Mouse (Mus musculus) forebrain, embryonic 14.5 days (tissue): ENCODE measurements around the gene Myh1. TPM values are rescaled to one million over a fixed set of nuclear protein-coding genes. Genes with fewer than 3 reads are reported as not detected.

Experiments
- ATAC-seq: fragments of 200-750 bp; cut with Nextera tagmentation; 2 replicates; pipeline ENCODE4 v1.8.0; 2017; ENCODE audit warnings: mild to moderate bottlenecking, moderate library complexity
- DNase-seq: peaks from one replicate; pipeline ENCODE4 v3.0.0-alpha.2; 2015; ENCODE audit warnings: low spot score
- H3K27ac ChIP-seq: fragments of 300-500 bp; sonication (generic); 2 replicates; pipeline ENCODE4 v1.5.1; 2014; ENCODE audit warnings: low read depth, mild to moderate bottlenecking, control low read depth, low read length, moderate library complexity
- H3K27me3 ChIP-seq: fragments of 300-500 bp; sonication (generic); replicated peaks from 2 replicates; pipeline ENCODE4 v1.6.1; 2014; ENCODE audit warnings: low read length, control low read depth, mixed read lengths; ENCODE audit not compliant: control insufficient read depth, insufficient read depth
- H3K36me3 ChIP-seq: fragments of 300-500 bp; sonication (generic); 2 replicates; pipeline ENCODE4 v1.6.1; 2014; ENCODE audit warnings: low read length, control low read depth; ENCODE audit not compliant: control insufficient read depth, insufficient read depth
- H3K4me1 ChIP-seq: fragments of 300-500 bp; sonication (generic); 2 replicates; pipeline ENCODE4 v1.6.1; 2014; ENCODE audit warnings: antibody characterized with exemption, low read length, control low read depth; ENCODE audit not compliant: control insufficient read depth, insufficient read depth
- H3K4me2 ChIP-seq: fragments of 300-500 bp; sonication (generic); 2 replicates; pipeline ENCODE4 v1.6.1; 2014; ENCODE audit warnings: mild to moderate bottlenecking, control low read depth, low read length
- H3K4me3 ChIP-seq: fragments of 300-500 bp; sonication (generic); 2 replicates; pipeline ENCODE4 v1.5.1; 2014; ENCODE audit warnings: low read depth, low read length, control low read depth
- H3K9ac ChIP-seq: fragments of 300-500 bp; sonication (generic); 2 replicates; pipeline ENCODE4 v1.6.1; 2014; ENCODE audit warnings: mild to moderate bottlenecking, low read length, control low read depth, moderate library complexity
- H3K9me3 ChIP-seq: fragments of 300-500 bp; sonication (generic); replicated peaks from 2 replicates; pipeline ENCODE4 v1.6.1; 2016; ENCODE audit warnings: low read length, control low read depth, mixed read lengths; ENCODE audit not compliant: control insufficient read depth
- WGBS: fragments of 180-500 bp; shearing (Covaris S2); extraction: QIAGEN DNeasy Blood & Tissue Kit; methylation state at CpG from one replicate; pipeline ENCODE4 v1.1.7; 2014; 5-methylcytosine and 5-hydroxymethylcytosine counted together
- polyA plus RNA-seq: library from polyadenylated mRNA; unstranded; fragments of >200 nt; fragmentation: Nextera tagmentation; extraction: Ambion mirVana; gene quantifications from 2 replicates; pipeline ENCODE4 v1.2.1, GENCODE M21; 2014

The Myh1 gene
- polyA plus RNA-seq, 1 experiment from 2014 or later = 0.10 TPM

DNA sequence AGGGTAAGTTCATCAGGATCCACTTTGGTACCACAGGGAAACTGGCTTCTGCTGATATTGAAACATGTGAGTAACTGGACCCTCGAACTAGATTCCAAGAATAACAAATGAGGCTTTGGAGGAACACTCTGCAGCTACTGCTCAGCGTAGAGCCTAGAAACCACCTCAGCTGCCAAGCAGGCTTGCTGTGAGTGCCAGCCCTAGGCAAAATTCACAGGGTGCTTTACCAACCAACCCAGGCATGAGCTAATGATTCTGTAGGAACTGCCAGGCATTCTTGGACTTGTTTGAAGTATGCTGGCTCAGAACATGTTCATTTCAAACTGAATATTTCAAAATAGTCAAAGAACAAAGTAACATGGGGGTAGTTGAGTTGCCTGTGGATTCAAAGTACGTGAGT lies 4.9 kb downstream of the Myh1 start:
- WGBS = 74% methylated on average over 3 of the region's 3 CpGs
- Histone ChIP-seq H3K9me3 (no peaks in the 10 kb centered on the region), H3K36me3 (no peaks in the 10 kb centered on the region), H3K27me3 (no peaks in the 10 kb centered on the region), H3K4me2 (no peak overlapping the region), H3K27ac (no peak overlapping the region), H3K4me1 (no peaks in the 10 kb centered on the region), H3K4me3 (no peak overlapping the region), H3K9ac (no peak overlapping the region)
- ATAC-seq (no peak), DNase-seq (peak; percentile 6)

DNA sequence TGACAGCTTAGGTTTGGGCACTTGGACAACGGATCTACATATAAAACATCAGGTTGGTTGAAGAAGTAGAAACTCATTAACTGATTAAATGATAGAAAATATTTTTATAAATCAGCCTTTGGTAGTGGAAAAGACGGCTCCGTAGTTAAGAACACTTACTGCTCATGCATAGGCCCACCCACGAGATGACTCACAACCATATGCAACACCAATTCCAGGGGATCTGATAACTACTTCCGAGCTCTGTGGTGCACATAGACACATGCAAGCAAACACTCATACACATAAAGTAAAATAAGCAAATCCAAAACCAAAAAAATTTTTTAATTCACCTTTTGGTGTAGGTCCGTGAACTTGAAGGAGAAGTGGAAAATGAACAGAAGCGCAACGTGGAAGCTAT lies 22.0 kb downstream of the Myh1 start:
- Histone ChIP-seq H3K9me3 (no peaks in the 10 kb centered on the region), H3K27me3 (no peaks in the 10 kb centered on the region), H3K9ac (no peak overlapping the region), H3K27ac (no peak overlapping the region), H3K4me2 (no peak overlapping the region), H3K4me1 (no peaks in the 10 kb centered on the region), H3K4me3 (no peak overlapping the region), H3K36me3 (no peaks in the 10 kb centered on the region)
- ATAC-seq (no peak), DNase-seq (no peak)
- WGBS = 95% methylated on average over 8 of the region's 8 CpGs

DNA sequence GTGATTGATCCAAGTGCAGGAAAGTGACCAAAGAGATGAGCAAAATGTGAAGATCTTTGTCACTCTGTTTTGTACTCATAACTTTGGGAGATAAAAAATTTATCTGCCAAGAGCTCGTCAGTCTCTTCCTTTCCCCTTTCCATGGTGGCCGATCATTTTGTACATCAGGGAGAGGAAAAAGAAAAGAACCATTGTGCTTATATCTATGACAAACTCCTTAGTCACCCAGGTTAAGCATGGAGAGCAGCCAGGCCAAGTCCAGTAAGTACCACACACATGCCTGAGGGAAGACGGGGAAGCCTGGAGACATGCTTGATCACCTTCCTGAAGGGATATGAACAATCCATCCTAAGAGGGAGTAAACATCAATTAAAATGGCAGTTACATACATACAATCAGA lies 24.6 kb downstream of the Myh1 start:
- DNase-seq (no peak), ATAC-seq (no peak)
- Histone ChIP-seq H3K4me1 (no peaks in the 10 kb centered on the region), H3K9ac (no peak overlapping the region), H3K36me3 (no peaks in the 10 kb centered on the region), H3K4me3 (no peak overlapping the region), H3K4me2 (no peak overlapping the region), H3K27me3 (no peaks in the 10 kb centered on the region), H3K9me3 (no peaks in the 10 kb centered on the region), H3K27ac (no peak overlapping the region)
- 95% methylated on average over 3 of the region's 3 CpGs for WGBS

DNA sequence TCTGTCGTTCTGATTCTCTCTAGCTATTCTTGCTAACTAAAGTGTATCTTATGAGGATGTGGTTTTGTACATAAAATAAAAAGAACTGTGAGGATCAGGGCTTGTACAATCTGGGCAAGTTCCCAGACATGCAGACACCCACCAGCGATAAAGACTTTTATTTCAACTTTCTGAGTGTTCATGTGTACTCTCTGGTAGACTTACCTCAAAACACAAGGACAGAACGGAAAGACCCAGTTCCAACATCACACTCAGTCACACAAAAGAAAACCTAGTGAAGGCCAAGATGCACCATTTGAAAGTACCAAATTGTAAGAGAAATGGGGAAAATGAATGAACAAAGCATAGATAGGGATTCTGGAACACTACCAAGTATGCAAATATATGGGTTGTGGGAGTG lies 28.9 kb downstream of the Myh1 start:
- DNase-seq (no peak), ATAC-seq (no peak)
- Histone ChIP-seq H3K27me3 (no peaks in the 10 kb centered on the region), H3K9me3 (no peaks in the 10 kb centered on the region), H3K27ac (no peak overlapping the region), H3K4me1 (no peaks in the 10 kb centered on the region), H3K4me2 (no peak overlapping the region), H3K4me3 (no peak overlapping the region), H3K9ac (no peak overlapping the region), H3K36me3 (no peaks in the 10 kb centered on the region)
- 78% methylated on average over 3 of the region's 3 CpGs for WGBS

DNA sequence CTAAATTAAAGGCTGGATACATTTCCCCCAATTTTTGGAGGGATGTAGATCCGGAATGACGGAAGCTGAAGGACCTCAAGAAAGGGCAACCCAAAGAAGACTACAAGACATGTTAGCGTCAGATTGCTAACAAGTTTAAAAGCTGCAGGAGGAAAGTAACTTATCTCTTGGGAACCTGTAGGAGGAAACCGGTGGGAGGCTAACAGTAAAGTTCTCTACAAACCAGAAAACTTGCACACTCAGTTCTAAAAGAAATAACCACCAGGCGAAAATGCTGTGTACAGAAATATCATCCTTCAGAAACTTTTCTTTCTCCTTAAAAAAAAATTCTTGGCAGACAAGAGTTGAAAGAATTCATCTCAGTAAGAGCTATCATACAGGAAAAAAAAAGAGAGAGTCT lies 29.3 kb downstream of the Myh1 start:
- Histone ChIP-seq H3K9ac (no peak overlapping the region), H3K4me3 (no peak overlapping the region), H3K27ac (no peak overlapping the region), H3K36me3 (no peaks in the 10 kb centered on the region), H3K4me2 (no peak overlapping the region), H3K27me3 (no peaks in the 10 kb centered on the region), H3K9me3 (no peaks in the 10 kb centered on the region), H3K4me1 (no peaks in the 10 kb centered on the region)
- ATAC-seq = no peak
- 91% methylated on average over 5 of the region's 5 CpGs for WGBS
- no peak for DNase-seq

DNA sequence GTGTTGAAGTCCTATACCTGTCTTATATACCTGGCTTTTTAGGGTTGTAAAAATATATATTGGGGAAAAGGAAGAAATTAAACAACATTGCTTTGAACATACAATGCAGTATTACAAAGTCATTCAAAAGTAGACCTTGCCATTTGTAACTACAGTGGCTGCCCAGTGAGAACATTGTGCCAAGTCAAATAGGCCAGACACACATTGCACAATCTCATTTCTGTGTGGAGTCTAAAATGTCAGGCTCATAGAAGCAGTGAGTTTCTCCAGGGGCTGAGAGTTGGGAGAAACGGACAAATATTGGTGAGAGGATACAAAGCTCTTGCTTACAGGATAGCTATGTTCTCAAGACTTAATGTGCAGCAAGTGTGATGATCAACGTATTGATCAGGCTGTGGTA lies 30.1 kb downstream of the Myh1 start:
- no peaks in the 10 kb centered on the region for H3K27me3 ChIP-seq
- WGBS = 89% methylated on average over 2 of the region's 2 CpGs
- no peak overlapping the region for H3K27ac ChIP-seq
- DNase-seq (no peak), ATAC-seq (no peak)
- H3K9me3 ChIP-seq = no peaks in the 10 kb centered on the region
- no peaks in the 10 kb centered on the region for H3K4me1 ChIP-seq
- H3K4me2 ChIP-seq = no peak overlapping the region
- H3K9ac ChIP-seq = no peak overlapping the region
- H3K4me3 ChIP-seq = no peak overlapping the region
- no peaks in the 10 kb centered on the region for H3K36me3 ChIP-seq

DNA sequence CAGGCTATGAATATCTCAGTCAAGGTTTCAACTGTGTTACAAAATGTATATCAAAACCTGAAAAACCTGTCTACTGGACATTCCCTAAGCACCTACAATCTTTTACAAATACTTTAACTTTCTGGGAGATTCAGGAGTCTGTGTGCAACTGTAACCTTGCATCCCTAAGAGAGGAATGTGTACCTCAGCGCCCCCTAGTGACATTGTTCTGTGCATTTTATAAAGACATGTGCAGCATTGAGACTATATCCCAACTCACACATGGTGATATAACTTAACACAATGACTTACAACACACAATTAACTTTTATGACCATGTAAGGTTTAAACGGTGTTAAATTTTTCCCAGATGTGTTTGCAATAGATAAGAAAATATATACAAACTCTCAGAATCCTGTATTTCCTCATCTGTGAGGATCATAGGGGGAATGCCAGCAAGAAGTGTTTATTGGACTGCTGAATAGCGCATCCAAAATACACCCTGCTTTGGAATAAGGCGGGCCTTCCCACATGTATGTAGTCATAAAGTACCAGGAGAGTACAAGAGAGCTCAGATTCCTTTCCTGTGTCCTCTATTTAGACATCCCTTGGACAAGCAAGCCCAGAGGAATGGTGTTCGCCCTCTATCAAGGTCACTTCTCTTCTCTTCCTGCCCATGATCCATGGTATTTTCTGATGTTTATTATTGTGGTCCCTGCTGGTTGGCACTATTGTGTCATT lies 35.9 kb downstream of the Myh1 start:
- Histone ChIP-seq H3K4me2 (no peak overlapping the region), H3K4me3 (no peak overlapping the region), H3K27me3 (no peaks in the 10 kb centered on the region), H3K9me3 (no peaks in the 10 kb centered on the region), H3K27ac (no peak overlapping the region), H3K36me3 (no peaks in the 10 kb centered on the region), H3K9ac (no peak overlapping the region), H3K4me1 (no peaks in the 10 kb centered on the region)
- ATAC-seq (no peak), DNase-seq (peak; percentile 64)
- WGBS = 67% methylated on average over 5 of the region's 5 CpGs

DNA sequence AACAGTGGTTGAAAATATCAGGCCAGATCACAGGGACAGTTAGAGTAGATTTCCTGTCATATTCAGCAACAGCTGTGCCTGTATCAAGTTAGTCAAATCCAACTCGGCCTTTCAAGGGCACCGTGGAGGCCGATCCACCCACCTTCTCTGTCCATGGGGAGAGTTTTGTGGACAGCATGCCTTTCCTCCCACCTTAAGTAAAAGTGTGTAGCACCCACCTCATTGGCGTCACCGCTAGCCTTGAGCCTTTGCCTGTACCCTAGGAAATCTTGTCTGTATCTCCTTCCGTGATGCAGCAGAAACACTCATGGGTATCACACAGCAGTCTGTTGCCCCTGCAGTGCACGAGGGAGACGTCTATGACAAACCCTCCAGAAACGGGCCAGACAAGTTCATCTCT lies 36.9 kb downstream of the Myh1 start:
- H3K27me3 ChIP-seq = no peaks in the 10 kb centered on the region
- H3K36me3 ChIP-seq = no peaks in the 10 kb centered on the region
- 89% methylated on average over 9 of the region's 9 CpGs for WGBS
- H3K4me2 ChIP-seq = no peak overlapping the region
- ATAC-seq (no peak), DNase-seq (no peak)
- H3K9ac ChIP-seq = no peak overlapping the region
- H3K27ac ChIP-seq = no peak overlapping the region
- no peaks in the 10 kb centered on the region for H3K9me3 ChIP-seq
- no peak overlapping the region for H3K4me3 ChIP-seq
- H3K4me1 ChIP-seq = no peaks in the 10 kb centered on the region

DNA sequence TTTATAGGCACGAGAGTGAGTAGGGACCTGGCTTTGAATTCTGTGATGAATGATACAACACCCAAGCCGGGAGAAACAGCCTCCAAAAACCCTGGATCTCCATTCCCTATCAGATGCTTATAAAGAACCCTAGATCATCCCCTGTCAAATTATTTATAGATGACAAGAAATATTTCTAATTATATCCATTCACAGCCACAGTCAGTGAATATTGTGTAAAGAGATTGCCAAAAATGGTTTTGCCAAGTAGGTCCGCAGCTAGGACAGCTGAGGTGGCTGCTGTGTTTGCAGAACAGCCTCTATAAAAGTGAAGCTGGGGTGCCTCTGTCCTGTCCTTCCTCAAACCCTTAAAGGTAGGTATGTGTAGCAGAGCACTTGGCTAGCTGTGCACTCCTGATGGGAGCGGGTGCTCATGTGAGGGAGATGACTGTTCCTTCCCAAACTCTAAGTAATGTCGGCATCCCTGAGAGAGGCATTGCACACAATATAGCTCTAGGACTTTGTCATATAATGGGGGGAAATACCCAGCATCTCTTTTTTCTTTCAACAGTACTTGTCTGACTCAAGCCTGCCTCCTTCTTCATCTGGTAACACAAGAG lies 37.7 kb downstream of the Myh1 start, which contains the start of gene Myh4:
Gene Myh4, plus strand, starts transcription at position 549 of the 599 bp plus-strand sequence.
- no peak within 1 kb of the TSS for H3K4me3 ChIP-seq
- no peaks in the 10 kb centered on the region for H3K27me3 ChIP-seq
- WGBS = 66% methylated on average over 5 of the region's 5 CpGs
- no peak within 1 kb of the TSS for H3K27ac ChIP-seq
- ATAC-seq = no peak
- no peaks in the 10 kb centered on the region for H3K4me1 ChIP-seq
- H3K36me3 ChIP-seq = no peaks in the 10 kb centered on the region
- H3K4me2 ChIP-seq = no peak within 1 kb of the TSS
- no peak within 1 kb of the TSS for H3K9ac ChIP-seq
- H3K9me3 ChIP-seq = no peaks in the 10 kb centered on the region
- DNase-seq = no peak
